Mouse (Mus musculus): ENCODE measurements around the gene Pibf1.

Gene Pibf1

DNA sequence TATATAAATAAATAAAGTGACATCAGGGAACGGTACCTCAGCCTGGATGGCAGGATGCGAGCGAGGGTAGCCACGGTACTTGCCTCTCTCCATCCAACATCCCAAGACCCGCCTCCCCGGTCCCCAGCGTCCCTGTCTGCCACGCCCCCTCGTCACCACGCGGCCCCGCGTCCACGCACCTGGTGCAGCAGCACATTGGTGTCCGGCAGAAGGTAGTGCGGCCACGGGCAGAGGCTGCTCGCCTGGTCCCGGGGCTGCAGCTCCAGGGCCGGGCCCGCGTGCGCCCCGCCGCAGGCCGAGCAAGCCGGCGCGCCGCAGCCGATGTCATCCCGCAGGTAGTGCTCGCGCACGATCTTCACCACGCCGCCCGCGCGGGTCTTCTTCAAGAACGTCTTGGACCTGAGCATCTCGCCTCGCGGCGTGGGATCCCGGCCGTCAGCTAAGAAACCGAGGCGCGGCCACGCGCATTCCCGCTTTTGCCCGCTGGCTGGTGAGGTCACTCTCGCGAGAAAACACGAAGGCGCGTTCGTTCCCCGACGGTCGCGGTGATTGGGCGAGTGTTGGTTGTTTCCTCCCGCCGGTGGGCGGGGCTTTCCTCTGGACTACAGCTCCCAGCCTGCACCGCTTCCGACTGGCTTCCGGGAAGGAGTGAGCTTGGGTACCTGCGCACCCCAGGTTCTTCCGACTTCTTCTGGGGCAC, at the start of gene Pibf1, which contains the start of gene Dis3:
TSS of gene Pibf1 (plus strand) at position 158 of the 700 bp plus-strand sequence.
TSS of gene Dis3 (minus strand) at position 504 of the 700 bp plus-strand sequence.
- peak; percentile 96 for DNase-seq (ENCODE audit: extremely low spot score, low spot score)

- DNase-seq (ENCODE audit: extremely low spot score, low spot score) = no peak
Observed at GRCm38 (mm10) chr14:99058959-99059586, 40.2 kb upstream of the Pibf1 start.

GRCm38 (mm10) chr14:99060616-99061015, 38.6 kb upstream of the Pibf1 start:
- no peak for DNase-seq (ENCODE audit: extremely low spot score, low spot score)

DNA sequence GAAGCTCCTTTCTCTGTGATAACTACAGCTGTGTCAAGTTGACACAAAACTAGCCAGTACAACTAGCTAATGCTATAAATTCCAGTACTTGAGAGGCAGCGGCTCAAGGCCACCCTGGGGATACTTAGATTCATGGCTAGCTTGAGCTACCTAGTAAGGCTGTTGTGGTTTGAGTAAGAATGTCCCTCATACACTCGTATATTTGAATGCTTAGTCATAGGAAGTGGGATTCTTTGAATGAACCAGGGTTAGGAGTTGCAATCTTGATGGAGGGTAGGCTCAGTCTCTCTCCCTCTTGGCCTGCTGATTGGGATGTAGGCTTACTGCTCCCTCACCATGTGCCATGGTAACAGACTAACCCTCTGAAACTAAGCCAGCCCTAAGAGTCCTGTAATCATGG, 36.1 kb upstream of the Pibf1 start:
- no peak for DNase-seq (ENCODE audit: extremely low spot score, low spot score)

- DNase-seq (ENCODE audit: extremely low spot score, low spot score) = no peak
Observed at GRCm38 (mm10) chr14:99071146-99071545, 28.1 kb upstream of the Pibf1 start.

DNA sequence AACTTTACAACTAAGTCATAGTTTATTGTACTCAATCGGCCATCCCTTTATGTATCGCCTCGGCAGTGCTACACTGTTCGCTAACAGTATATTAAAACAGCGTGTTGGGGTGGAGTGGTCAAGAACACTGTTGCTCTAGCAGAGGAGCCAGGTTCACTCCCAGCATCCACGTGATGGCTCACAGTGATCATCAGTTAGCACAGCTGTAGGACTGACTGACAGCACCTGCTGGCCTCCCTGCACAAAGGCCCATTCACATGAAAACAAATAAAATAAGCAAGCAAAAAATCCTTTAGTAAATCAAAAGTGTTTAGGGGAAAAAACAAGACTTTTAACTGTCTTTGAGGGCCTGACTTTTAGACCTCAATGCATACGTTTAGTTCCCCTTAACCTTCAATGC, 10.3 kb upstream of the Pibf1 start:
- DNase-seq (ENCODE audit: extremely low spot score, low spot score) = no peak

DNA sequence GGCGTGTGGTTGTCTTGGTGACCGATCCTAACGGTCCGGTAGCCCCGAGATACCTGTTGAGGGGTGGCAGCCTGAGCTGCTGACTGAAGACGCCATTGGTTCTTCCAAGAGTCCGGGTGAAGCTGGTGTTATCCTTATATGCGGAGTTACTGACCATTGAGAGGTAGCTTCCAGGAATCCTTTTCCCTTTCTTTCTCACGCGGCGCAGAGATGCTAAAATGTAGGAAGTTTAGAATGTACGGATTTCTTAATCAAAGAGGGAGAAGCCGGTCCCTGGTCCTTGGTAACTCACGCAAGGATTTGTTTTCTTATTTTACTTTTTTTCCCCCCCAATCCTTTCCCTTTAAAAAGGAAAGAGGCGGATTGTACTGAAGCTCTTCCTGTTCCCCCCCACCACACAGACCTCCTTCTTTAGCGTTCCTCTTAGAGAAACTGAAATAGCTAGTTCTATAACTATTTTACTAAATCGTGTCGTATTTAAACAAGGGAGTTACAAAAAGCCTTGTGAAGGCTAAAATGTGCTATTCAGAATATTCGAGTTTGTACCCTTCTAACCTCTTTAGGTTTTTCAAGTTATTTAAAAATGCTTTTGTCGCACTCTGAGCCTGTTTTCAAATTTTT, 853 bp downstream of the Pibf1 start:
- no peak for DNase-seq (ENCODE audit: extremely low spot score, low spot score)

- no peak for DNase-seq (ENCODE audit: extremely low spot score, low spot score)
Observed at GRCm38 (mm10) chr14:99103050-99103449, 3.8 kb downstream of the Pibf1 start.

DNA sequence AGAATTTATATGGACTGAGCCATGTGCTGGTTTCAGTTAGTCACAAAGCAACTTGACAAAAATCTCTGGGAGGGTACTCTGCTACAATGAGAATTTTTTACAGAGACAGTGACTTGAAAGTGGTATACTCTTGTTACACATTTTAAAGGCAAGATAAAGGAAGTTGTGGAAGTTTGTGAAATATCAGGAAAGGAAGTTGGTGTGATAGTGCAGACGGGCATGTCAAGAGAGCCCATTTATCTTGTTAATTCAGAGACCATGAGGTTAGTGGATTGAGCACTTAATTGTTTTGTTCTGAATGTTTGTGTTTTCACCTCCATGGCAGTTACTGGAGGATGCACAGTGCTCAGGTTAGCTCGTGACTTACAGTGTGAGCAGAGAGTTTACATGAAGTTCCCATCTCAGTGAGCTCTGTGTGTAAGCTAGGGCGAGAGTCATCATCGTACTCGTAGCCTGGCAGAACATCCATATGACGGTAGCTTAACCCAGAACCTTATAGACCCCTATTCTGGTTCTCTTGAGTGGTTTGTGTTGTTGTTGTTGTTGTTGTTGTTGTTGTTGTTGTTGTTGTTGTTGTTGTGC, 5.4 kb downstream of the Pibf1 start:
- no peak for DNase-seq (ENCODE audit: extremely low spot score, low spot score)

DNA sequence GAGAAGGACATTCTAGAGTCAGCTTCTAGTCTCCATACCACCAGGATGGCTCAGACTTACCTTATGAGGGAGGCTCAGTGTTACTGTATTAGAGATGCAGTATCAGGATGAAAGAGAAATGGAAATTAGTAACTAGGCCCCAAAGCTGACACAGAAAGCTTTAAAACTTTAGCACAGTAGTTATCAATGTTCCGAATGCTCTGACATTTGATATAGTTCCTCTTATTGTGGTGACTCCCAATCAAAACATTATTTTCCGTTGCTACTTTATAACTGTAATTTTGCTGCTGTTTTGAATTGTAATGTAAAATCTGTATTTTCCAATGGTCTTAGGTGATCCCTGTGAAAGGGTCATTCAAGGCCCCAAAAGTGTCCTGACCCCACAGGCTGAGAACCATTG, 7.4 kb downstream of the Pibf1 start:
- DNase-seq (ENCODE audit: extremely low spot score, low spot score) = no peak

GRCm38 (mm10) chr14:99107631-99108187, 8.5 kb downstream of the Pibf1 start:
- DNase-seq (ENCODE audit: extremely low spot score, low spot score) = no peak

GRCm38 (mm10) chr14:99108762-99109161, 9.5 kb downstream of the Pibf1 start:
- DNase-seq (ENCODE audit: extremely low spot score, low spot score) = no peak

DNA sequence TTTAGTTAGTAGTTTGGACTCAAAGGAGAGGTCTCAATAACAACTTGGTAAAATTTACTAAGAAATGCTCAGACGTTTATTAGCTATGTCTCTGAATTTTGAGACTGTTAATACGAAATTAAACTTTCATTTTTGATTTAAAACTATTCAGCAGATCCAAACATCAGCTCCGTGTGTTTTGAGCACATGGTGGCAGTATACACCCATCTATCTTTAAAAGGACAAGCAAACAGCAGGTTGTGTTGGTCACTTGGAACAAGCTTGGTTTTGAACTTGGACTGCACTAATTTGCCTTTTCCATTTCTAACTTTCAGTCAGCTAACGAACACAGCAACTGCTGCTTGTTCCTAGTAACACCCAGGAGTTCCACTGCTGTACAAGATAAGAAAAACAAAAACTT, 18.4 kb downstream of the Pibf1 start:
- no peak for DNase-seq (ENCODE audit: extremely low spot score, low spot score)

DNA sequence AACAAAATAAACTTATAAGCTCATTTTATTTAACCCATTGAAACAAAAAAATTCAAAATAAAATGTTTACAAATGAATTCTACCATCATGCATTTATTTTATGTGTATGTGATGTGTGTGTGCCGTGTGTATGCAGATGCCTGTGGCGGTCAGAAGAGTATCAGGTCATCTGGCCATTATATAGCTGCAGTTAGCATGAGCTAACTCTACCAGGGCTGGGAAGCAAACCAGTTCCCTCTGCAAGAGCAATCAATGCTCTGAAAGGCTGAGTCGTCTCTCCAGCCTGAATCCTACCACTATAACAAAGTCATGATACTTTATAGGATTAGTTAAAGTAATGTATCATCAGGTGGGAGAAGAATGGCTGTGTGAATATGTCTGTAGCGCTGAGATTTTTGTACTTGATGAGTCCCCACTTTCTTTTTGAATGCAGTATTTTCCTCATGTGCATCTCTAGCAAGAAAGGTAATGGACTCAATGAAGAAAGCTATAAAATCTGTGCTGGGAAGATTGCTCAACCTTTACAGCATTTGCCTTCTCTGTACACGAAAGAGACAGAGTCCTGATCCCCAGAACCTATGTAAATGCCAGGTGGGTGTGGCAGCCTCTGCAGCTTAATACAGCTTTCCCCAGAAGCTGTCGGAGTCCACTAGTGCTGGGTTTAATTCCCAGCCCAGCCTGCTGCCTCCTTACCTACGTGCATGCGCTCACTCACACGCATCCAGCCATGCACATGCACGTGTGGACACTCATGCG, 22.5 kb downstream of the Pibf1 start:
- DNase-seq (ENCODE audit: extremely low spot score, low spot score) = no peak

- DNase-seq (ENCODE audit: extremely low spot score, low spot score) = no peak
Observed at GRCm38 (mm10) chr14:99124076-99124475, 24.9 kb downstream of the Pibf1 start.

DNA sequence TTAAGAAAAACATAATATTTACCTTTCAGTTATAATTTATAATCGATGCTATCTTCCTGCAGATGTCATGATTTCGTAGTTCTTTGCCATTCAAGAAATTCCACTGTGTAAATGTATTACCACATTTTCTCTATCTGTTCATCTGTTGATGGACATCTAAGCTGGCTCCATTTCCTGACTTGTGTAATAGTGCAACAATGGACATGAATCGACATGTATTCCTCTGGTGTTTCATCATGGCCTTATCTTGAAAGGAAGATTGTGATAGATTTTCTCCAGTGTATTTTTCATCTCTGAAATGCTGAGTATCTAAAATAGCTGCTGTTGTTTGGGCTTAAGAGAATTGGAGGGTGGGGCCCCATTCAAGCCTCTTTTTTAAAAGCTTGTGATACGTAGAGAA, 27.5 kb downstream of the Pibf1 start:
- DNase-seq (ENCODE audit: extremely low spot score, low spot score) = no peak

DNA sequence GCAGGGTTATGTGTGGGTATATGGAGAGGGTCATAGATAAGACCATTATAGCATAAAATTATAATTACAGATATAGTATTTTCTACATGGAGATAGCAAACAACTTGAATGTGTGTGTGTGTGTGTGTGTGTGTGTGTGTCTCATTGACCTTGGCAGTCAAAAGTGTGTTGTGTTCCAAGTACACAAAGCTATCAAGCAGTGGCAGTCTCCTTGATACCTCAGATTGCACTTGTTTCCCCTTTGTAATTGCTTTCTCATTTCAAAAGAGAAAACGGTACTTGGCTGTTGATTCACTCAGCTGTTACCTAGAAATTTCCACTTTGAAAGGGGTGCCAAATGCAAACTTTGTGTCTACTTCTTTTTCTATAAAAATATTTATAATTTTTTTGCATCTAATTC, 28.3 kb downstream of the Pibf1 start:
- DNase-seq (ENCODE audit: extremely low spot score, low spot score) = no peak

- no peak for DNase-seq (ENCODE audit: extremely low spot score, low spot score)
Observed at GRCm38 (mm10) chr14:99129050-99129449, 29.8 kb downstream of the Pibf1 start.

DNA sequence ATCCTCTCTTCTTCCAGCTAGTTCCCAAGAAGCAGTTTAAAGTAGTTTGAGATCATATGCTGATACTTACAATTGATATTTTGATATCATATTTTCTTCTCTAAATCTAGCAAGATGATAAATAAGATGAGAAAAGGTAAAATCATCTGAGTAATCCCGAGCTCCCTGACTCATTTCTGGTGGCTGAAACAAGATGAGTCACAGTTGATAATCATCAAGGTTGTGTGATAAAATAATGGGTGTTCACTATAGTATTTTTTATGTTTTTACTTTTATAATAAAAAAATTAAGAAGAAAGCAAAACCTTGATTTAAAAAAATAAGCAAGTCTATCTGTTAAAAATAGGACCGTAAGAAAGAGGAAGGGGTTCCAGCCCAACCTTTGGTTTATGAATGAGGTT, 34.8 kb downstream of the Pibf1 start:
- DNase-seq (ENCODE audit: extremely low spot score, low spot score) = no peak

GRCm38 (mm10) chr14:99135761-99136160, 36.5 kb downstream of the Pibf1 start:
- DNase-seq (ENCODE audit: extremely low spot score, low spot score) = no peak

GRCm38 (mm10) chr14:99136297-99136696, 37.1 kb downstream of the Pibf1 start:
- DNase-seq (ENCODE audit: extremely low spot score, low spot score) = no peak

Data from neural tube, embryonic 10.5 days (tissue).